Mouse (Mus musculus) kidney, postnatal 0 days (tissue): Measurements from ENCODE around the gene Gm5039. TPM values are rescaled to one million over a fixed set of nuclear protein-coding genes. Genes with fewer than 3 reads are reported as not detected.

Experiments
- polyA plus RNA-seq: library from polyadenylated mRNA; unstranded; fragments of >200 nt; fragmentation: Nextera tagmentation; extraction: Ambion mirVana; gene quantifications from 2 replicates; pipeline ENCODE4 v1.2.1, GENCODE M21; 2015

The Gm5039 gene
- polyA plus RNA-seq, 1 experiment from 2014 or later = not detected

Other genes starting within 250 kb of the Gm5039 start
- not detected in 2 replicates for gene Gm16368, start 240.3 kb downstream of the Gm5039 start, polyA plus RNA-seq
- 0.08 and 0.13 TPM in 2 replicates for gene Gm10436, start 141.9 kb downstream of the Gm5039 start, polyA plus RNA-seq
- not detected in 2 replicates for gene Gm8332, start 73.9 kb downstream of the Gm5039 start, polyA plus RNA-seq
- gene Gm5662, start 49.5 kb downstream of the Gm5039 start, polyA plus RNA-seq = 0.59 and 1.1 TPM in 2 replicates
- gene Adck1, start 36.5 kb upstream of the Gm5039 start, polyA plus RNA-seq = 24.8 and 25.6 TPM in 2 replicates